Mouse (Mus musculus) liver, adult 10 weeks (tissue): Measurements from ENCODE around the gene Ndufa9. TPM values are rescaled to one million over a fixed set of nuclear protein-coding genes. Genes with fewer than 3 reads are reported as not detected.

Source experiments
- polyA plus RNA-seq: library from polyadenylated mRNA; stranded (reverse); fragments of 350-450 nt; fragmentation: Illumina TruSeq; extraction: RNeasy Lipid Tissue Mini Kit (QIAGEN cat#74804); gene quantifications from one replicate; pipeline ENCODE4 v1.2.3, GENCODE M21; 2014; ENCODE audit warnings: low read depth, low replicate concordance

Ndufa9 gene
- 105 TPM for polyA plus RNA-seq

GRCm38 (mm10) chr6:126848712-126849704 lies at the start of gene Ndufa9:
TSS of gene Ndufa9 (minus strand) at chr6:126849136.

GRCm38 (mm10) chr6:126852881-126853280 lies 3.9 kb upstream of the Ndufa9 start, which contains the start of gene Akap3:
TSS of gene Akap3 (plus strand) at chr6:126853098.

Other genes starting within 250 kb of the Ndufa9 start
- not detected for gene Kcna1, start 202.8 kb downstream of the Ndufa9 start, polyA plus RNA-seq
- gene Kcna6, start 108.5 kb downstream of the Ndufa9 start, polyA plus RNA-seq: not detected
- gene Akap3, start 4.0 kb upstream of the Ndufa9 start, polyA plus RNA-seq: not detected
- not detected for gene Dyrk4, start 72.7 kb upstream of the Ndufa9 start, polyA plus RNA-seq
- gene Rad51ap1, start 90.5 kb upstream of the Ndufa9 start, polyA plus RNA-seq: not detected
- 10.4 TPM for gene D6Wsu163e, start 90.8 kb upstream of the Ndufa9 start, polyA plus RNA-seq
- not detected for gene Fgf6, start 166.4 kb upstream of the Ndufa9 start, polyA plus RNA-seq
- gene Fgf23, start 223.8 kb upstream of the Ndufa9 start, polyA plus RNA-seq: not detected